Comparison of ENCODE assay signal across 9 mouse cellular contexts in genomic region chr6:86850588-86850987, GRCm38 (mm10). TPM values are rescaled to one million over a fixed set of nuclear protein-coding genes. Genes with fewer than 3 reads are reported as not detected.
A peak's percentile ranks its signal among the peaks of the same experiment; 100 is the strongest.
DNase-seq lines count a peak whose midpoint lies in the region; ATAC-seq and TF ChIP-seq lines count a peak whose summit lies in the region.
"Had no signal": no experiment of that assay in that cellular context is flagged by ENCODE, and none has a peak within 500 bp of the region (broad histone marks: within the 10 kb centered on the region; RNA-seq: fewer than 3 reads in every experiment).

No protein-coding gene starts in this region.

- peak overlapping the region; percentile 81 for H3K4me3 ChIP-seq in heart, embryonic 10.5 days
- H3K4me3 ChIP-seq in forebrain, embryonic 13.5 days, result peak overlapping the region; percentile 77
- peak overlapping the region; percentile 92 for H3K4me3 ChIP-seq in liver, postnatal 0 days (ENCODE audit: low read depth, low read length)

- 19% methylated on average over 4 of the region's 4 CpGs for WGBS in heart, embryonic 10.5 days
- 18% methylated on average over 4 of the region's 4 CpGs for WGBS in forebrain, embryonic 13.5 days
- WGBS in liver, postnatal 0 days (ENCODE audit: insufficient replicate concordance), result 15% methylated on average over 4 of the region's 4 CpGs

- peak overlapping the region; percentile 89 for H3K9ac ChIP-seq in forebrain, embryonic 13.5 days
- peak overlapping the region; percentile 96 for H3K9ac ChIP-seq in liver, postnatal 0 days (replicated peaks)

- ATAC-seq in forebrain, embryonic 13.5 days, result no peak
- no peak for ATAC-seq in liver, postnatal 0 days

- no peak for TF ChIP-seq CTCF in liver, postnatal 0 days (IDR thresholded peaks at IDR 0.05; ENCODE audit: low read depth)

- H3K27ac ChIP-seq in heart, embryonic 10.5 days, result peak overlapping the region; percentile 94
- H3K27ac ChIP-seq in forebrain, embryonic 13.5 days, result peak overlapping the region; percentile 96; the same call in 1 of the 2 replicates
- H3K27ac ChIP-seq in liver, postnatal 0 days (ENCODE audit: low read depth), result peak overlapping the region; percentile 96; the same call in 1 of the 2 replicates

- H3K27me3 ChIP-seq in heart, embryonic 10.5 days (ENCODE audit: insufficient read depth, poor library complexity, severe bottlenecking), result no peaks in the 10 kb centered on the region
- no peaks in the 10 kb centered on the region for H3K27me3 ChIP-seq in forebrain, embryonic 13.5 days
- H3K27me3 ChIP-seq in liver, postnatal 0 days (ENCODE audit: insufficient read depth, low read length), result no peaks in the 10 kb centered on the region
- H3K27me3 ChIP-seq: Patski had no signal

- H3K4me2 ChIP-seq in forebrain, embryonic 13.5 days, result peak overlapping the region; percentile 91
- H3K4me2 ChIP-seq in liver, postnatal 0 days (ENCODE audit: low read depth, low read length), result peak overlapping the region; percentile 99

- H3K9me3 ChIP-seq in heart, embryonic 10.5 days, result no peaks in the 10 kb centered on the region
- H3K9me3 ChIP-seq in forebrain, embryonic 13.5 days (replicated peaks), result no peaks in the 10 kb centered on the region
- H3K9me3 ChIP-seq in liver, postnatal 0 days (ENCODE audit: low read length), result no peaks in the 10 kb centered on the region

- no peak for DNase-seq in heart, embryonic 10.5 days (ENCODE audit: low spot score)
- DNase-seq in heart, adult 18-20 months, result no peak
- peak; percentile 20 for DNase-seq in A20 (ENCODE audit: low read depth, low spot score)
- DNase-seq in liver, postnatal 0 days, result no peak
- no peak for DNase-seq in MN1 (ENCODE audit: low spot score)
- no peak for DNase-seq in cerebellum, adult 9-11 months
- DNase-seq in Muller cell, postnatal 12 days (ENCODE audit: inconsistent ontology term), result no peak

- H3K4me1 ChIP-seq in heart, embryonic 10.5 days, result peaks cover 54% of the 10 kb centered on the region
- peaks cover 46% of the 10 kb centered on the region for H3K4me1 ChIP-seq in forebrain, embryonic 13.5 days
- peaks cover 38% of the 10 kb centered on the region for H3K4me1 ChIP-seq in liver, postnatal 0 days (ENCODE audit: insufficient read depth)

- peaks cover 10% of the 10 kb centered on the region; the same call in 1 of the 2 replicates for H3K36me3 ChIP-seq in heart, embryonic 10.5 days
- H3K36me3 ChIP-seq in forebrain, embryonic 13.5 days (ENCODE audit: poor library complexity, severe bottlenecking), result peaks cover 11% of the 10 kb centered on the region
- H3K36me3 ChIP-seq in liver, postnatal 0 days (replicated peaks; ENCODE audit: insufficient read depth, low read length), result 0 out of 2 replicates have a peak, but pooled peaks cover 5% of the 10 kb centered on the region

- TF ChIP-seq EP300 in liver, postnatal 0 days (IDR thresholded peaks at IDR 0.05; ENCODE audit: low read depth), result no peak

RNA-seq across cellular contexts. Expression of gene Aak1, which starts 1.3 kb away (rescaled TPM):
- polyA plus RNA-seq in heart, embryonic 10.5 days (2016; fragmentation: Nextera tagmentation; extraction: Ambion mirVana), result 19.4 and 24.3 TPM in 2 replicates
- 10 to 100 TPM; 81.2 to 83.4 TPM for total RNA-seq in heart, adult 18-20 months (2021)
- polyA plus RNA-seq in forebrain, embryonic 13.5 days (2015; fragmentation: Nextera tagmentation; extraction: Ambion mirVana), result 21.3 and 24.3 TPM in 2 replicates
- 1.9 and 2.2 TPM in 2 replicates for polyA plus RNA-seq in liver, postnatal 0 days (2015; fragmentation: Nextera tagmentation; extraction: Ambion mirVana)

RNA-seq across cellular contexts. Expression of gene Anxa4, which starts 57.2 kb away (rescaled TPM):
- 9.9 and 16.7 TPM in 2 replicates for polyA plus RNA-seq in heart, embryonic 10.5 days (2016; fragmentation: Nextera tagmentation; extraction: Ambion mirVana)
- total RNA-seq in heart, adult 18-20 months (2021), result 10 to 100 TPM; 34.8 to 37.3 TPM
- polyA plus RNA-seq in forebrain, embryonic 13.5 days (2015; fragmentation: Nextera tagmentation; extraction: Ambion mirVana), result 2.9 and 3.2 TPM in 2 replicates
- 32.5 and 32.7 TPM in 2 replicates for polyA plus RNA-seq in liver, postnatal 0 days (2015; fragmentation: Nextera tagmentation; extraction: Ambion mirVana)
